In genomic region chr11:56166849-56167248, GRCm38 (mm10) we compare ENCODE assay signal across 20 mouse cellular contexts.
"Had no signal": no experiment of that assay in that cellular context is flagged by ENCODE, and none has a peak within 500 bp of the region (broad histone marks: within the 10 kb centered on the region; RNA-seq: fewer than 3 reads in every experiment).

No protein-coding gene starts in this region.

- H3K27ac ChIP-seq: kidney, postnatal 0 days; limb, embryonic 12.5 days; limb, embryonic 15.5 days; liver, embryonic 14.5 days; neural tube, embryonic 12.5 days; neural tube, embryonic 15.5 days; stomach, postnatal 0 days had no signal

- H3K4me3 ChIP-seq: limb, embryonic 12.5 days; limb, embryonic 15.5 days; megakaryocyte, embryonic 14.5 days; neural tube, embryonic 12.5 days; neural tube, embryonic 15.5 days had no signal

- H3K9me3 ChIP-seq: limb, embryonic 12.5 days; limb, embryonic 15.5 days; megakaryocyte, embryonic 14.5 days; neural tube, embryonic 12.5 days; neural tube, embryonic 15.5 days had no signal

- H3K27me3 ChIP-seq: limb, embryonic 12.5 days; limb, embryonic 15.5 days; neural tube, embryonic 12.5 days; neural tube, embryonic 15.5 days had no signal

- DNase-seq: kidney, adult 2 months; kidney, postnatal 25 days; left cerebral cortex, postnatal 4 days; liver, postnatal 0 days; lung, embryonic 14.5 days; right cerebral cortex, adult 18-20 months; right cerebral cortex, postnatal 14 days; right cerebral cortex, postnatal 4 days; thymus, postnatal 25 days had no signal

- H3K4me2 ChIP-seq: limb, embryonic 12.5 days; limb, embryonic 15.5 days; liver, embryonic 11.5 days; lung, embryonic 14.5 days; neural tube, embryonic 12.5 days; neural tube, embryonic 15.5 days had no signal

- H3K36me3 ChIP-seq: limb, embryonic 12.5 days; limb, embryonic 15.5 days; neural tube, embryonic 12.5 days; neural tube, embryonic 15.5 days had no signal

- ATAC-seq: intestine, postnatal 0 days; liver, postnatal 0 days; lung, postnatal 0 days had no signal

- H3K9ac ChIP-seq: limb, embryonic 12.5 days; limb, embryonic 15.5 days; liver, embryonic 14.5 days; liver, postnatal 0 days; lung, embryonic 14.5 days; neural tube, embryonic 12.5 days; neural tube, embryonic 15.5 days had no signal

- H3K4me1 ChIP-seq: limb, embryonic 12.5 days; limb, embryonic 15.5 days; megakaryocyte, embryonic 14.5 days; neural tube, embryonic 12.5 days; neural tube, embryonic 15.5 days had no signal
